Mouse (Mus musculus): Measurements from ENCODE around the gene Tnfrsf18.

Tnfrsf18 gene

GRCm38 (mm10) chr4:156026013-156026412, at the start of gene Tnfrsf18:
Gene Tnfrsf18 (plus strand): TSS chr4:156026164.
- peak; percentile 42 to 58 for DNase-seq

GRCm38 (mm10) chr4:155981436-155982082, 44.4 kb upstream of the Tnfrsf18 start:
- DNase-seq, result no peak

- DNase-seq, result no peak
These were observed 42.2 kb upstream of the Tnfrsf18 start for GRCm38 (mm10) chr4:155983788-155984187.

- DNase-seq, result no peak
These were observed 34.6 kb upstream of the Tnfrsf18 start for GRCm38 (mm10) chr4:155991211-155991907.

- no peak for DNase-seq
These were observed 34.1 kb upstream of the Tnfrsf18 start for GRCm38 (mm10) chr4:155991908-155992230.

- peak in 1 of 2 experiments; percentile 75 for DNase-seq
These were observed 33.6 kb upstream of the Tnfrsf18 start, which contains the start of the genes B3galt6 and Sdf4 for GRCm38 (mm10) chr4:155992241-155992905. Gene B3galt6 (minus strand): TSS chr4:155992649. Gene Sdf4 (plus strand): TSS chr4:155992872.

GRCm38 (mm10) chr4:155992906-155993547, 32.9 kb upstream of the Tnfrsf18 start:
- DNase-seq, result peak; percentile 87 to 93

GRCm38 (mm10) chr4:155993606-155994005, 32.4 kb upstream of the Tnfrsf18 start:
- no peak for DNase-seq

GRCm38 (mm10) chr4:156004109-156004508, 21.9 kb upstream of the Tnfrsf18 start:
- DNase-seq, result no peak

- DNase-seq, result no peak
These were observed 17.6 kb upstream of the Tnfrsf18 start for GRCm38 (mm10) chr4:156008369-156008768.

GRCm38 (mm10) chr4:156013637-156014036, 12.3 kb upstream of the Tnfrsf18 start, which contains the start of gene Tnfrsf4:
Gene Tnfrsf4 (plus strand): TSS chr4:156013843.
- DNase-seq, result no peak

- no peak for DNase-seq
These were observed 11.5 kb upstream of the Tnfrsf18 start for GRCm38 (mm10) chr4:156014436-156014835.

GRCm38 (mm10) chr4:156019771-156020170, 6.2 kb upstream of the Tnfrsf18 start:
- no peak for DNase-seq

- no peak for DNase-seq
These were observed 4.6 kb upstream of the Tnfrsf18 start for GRCm38 (mm10) chr4:156021381-156021780.

GRCm38 (mm10) chr4:156021942-156022419, 4.0 kb upstream of the Tnfrsf18 start:
- DNase-seq, result peak in 1 of 2 experiments; percentile 50

GRCm38 (mm10) chr4:156023520-156023919, 2.4 kb upstream of the Tnfrsf18 start:
- peak in 1 of 2 experiments; percentile 49 for DNase-seq

GRCm38 (mm10) chr4:156024184-156024583, 1.8 kb upstream of the Tnfrsf18 start:
- no peak for DNase-seq

- no peak for DNase-seq
These were observed 2.6 kb downstream of the Tnfrsf18 start for GRCm38 (mm10) chr4:156028580-156028979.

- DNase-seq, result no peak
These were observed 4.7 kb downstream of the Tnfrsf18 start for GRCm38 (mm10) chr4:156030651-156031118.

- DNase-seq, result no peak
These were observed 5.3 kb downstream of the Tnfrsf18 start for GRCm38 (mm10) chr4:156031255-156031592.

GRCm38 (mm10) chr4:156031593-156032391, 5.8 kb downstream of the Tnfrsf18 start:
- DNase-seq, result peak; percentile 46 to 68

GRCm38 (mm10) chr4:156032856-156033255, 6.9 kb downstream of the Tnfrsf18 start:
- DNase-seq, result peak in 1 of 2 experiments; percentile 37
